Mouse (Mus musculus) heart, embryonic 11.5 days (tissue): ENCODE data around the gene Cand1. TPM values are rescaled to one million over a fixed set of nuclear protein-coding genes. Genes with fewer than 3 reads are reported as not detected.

Experiments used
- ATAC-seq: fragments of 200-750 bp; cut with Nextera tagmentation; replicated peaks from 2 replicates; pipeline ENCODE4 v1.8.0; 2017; ENCODE audit warnings: moderate library complexity; ENCODE audit not compliant: insufficient number of reproducible peaks, low FRiP score, low TSS enrichment
- H3K27ac ChIP-seq: fragments of 300-500 bp; sonication (generic); 2 replicates; pipeline ENCODE4 v1.5.1; 2014; ENCODE audit warnings: mild to moderate bottlenecking, low read depth, low read length
- H3K27me3 ChIP-seq: fragments of 300-500 bp; sonication (generic); 2 replicates; pipeline ENCODE4 v1.6.1; 2014; ENCODE audit warnings: mild to moderate bottlenecking, low read length, mixed read lengths; ENCODE audit not compliant: control insufficient read depth, insufficient read depth
- H3K36me3 ChIP-seq: fragments of 300-500 bp; sonication (generic); 2 replicates; pipeline ENCODE4 v1.6.1; 2014; ENCODE audit warnings: mild to moderate bottlenecking, low read length, moderate library complexity, mixed read lengths; ENCODE audit not compliant: control insufficient read depth, insufficient read depth
- H3K4me1 ChIP-seq: fragments of 300-500 bp; sonication (generic); 2 replicates; pipeline ENCODE4 v1.6.1; 2014; ENCODE audit warnings: low read length; ENCODE audit not compliant: control insufficient read depth, insufficient read depth
- H3K4me2 ChIP-seq: fragments of 300-500 bp; sonication (generic); 2 replicates; pipeline ENCODE4 v1.6.1; 2014; ENCODE audit warnings: mild to moderate bottlenecking, moderate library complexity
- H3K4me3 ChIP-seq: fragments of 300-500 bp; sonication (generic); 2 replicates; pipeline ENCODE4 v1.5.1; 2014; ENCODE audit warnings: low read depth, low read length
- H3K9ac ChIP-seq: fragments of 300-500 bp; sonication (generic); 2 replicates; pipeline ENCODE4 v1.6.1; 2014; ENCODE audit warnings: mild to moderate bottlenecking, low read depth, low read length, moderate library complexity
- H3K9me3 ChIP-seq: fragments of 300-500 bp; sonication (generic); replicated peaks from 2 replicates; pipeline ENCODE4 v1.6.1; 2016; ENCODE audit warnings: low read length; ENCODE audit not compliant: control insufficient read depth
- WGBS: fragments of 180-500 bp; shearing (Covaris S2); extraction: QIAGEN DNeasy Blood & Tissue Kit; methylation state at CpG from one replicate; pipeline ENCODE4 v1.1.7; 2014; ENCODE audit not compliant: insufficient replicate concordance; 5-methylcytosine and 5-hydroxymethylcytosine counted together
- polyA plus RNA-seq: library from polyadenylated mRNA; unstranded; fragments of >200 nt; fragmentation: Nextera tagmentation; extraction: Ambion mirVana; gene quantifications from 2 replicates; pipeline ENCODE4 v1.2.1, GENCODE M21; 2014

Gene Cand1
- polyA plus RNA-seq, 1 experiment from 2014 or later, result 66.3 TPM

DNA sequence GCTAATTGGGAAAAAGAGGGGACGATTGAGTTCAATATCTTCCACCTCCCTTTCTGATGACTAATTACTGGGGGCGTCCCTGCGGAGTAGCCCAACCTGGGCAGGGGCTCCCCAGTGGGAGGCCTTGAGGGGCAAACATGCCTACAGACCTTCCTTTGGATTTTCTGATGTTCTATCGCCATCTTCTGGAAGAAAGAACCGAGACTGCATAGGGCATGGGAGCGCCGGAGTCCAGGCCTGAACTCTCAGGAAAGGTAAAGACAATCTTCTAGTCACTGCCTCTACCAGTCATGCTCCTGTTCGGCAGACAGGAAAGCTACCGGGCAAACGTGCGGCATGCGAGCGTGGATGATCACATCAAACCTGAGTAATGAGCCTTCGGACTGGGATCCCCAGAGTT, 71.1 kb downstream of the Cand1 start:
- no peak for ATAC-seq
- H3K36me3 ChIP-seq, result no peaks in the 10 kb centered on the region
- H3K4me3 ChIP-seq, result no peak overlapping the region
- no peaks in the 10 kb centered on the region for H3K9me3 ChIP-seq
- H3K4me1 ChIP-seq, result no peaks in the 10 kb centered on the region
- 31% methylated on average over 14 of the region's 14 CpGs for WGBS
- no peak overlapping the region for H3K4me2 ChIP-seq
- no peak overlapping the region for H3K27ac ChIP-seq
- H3K27me3 ChIP-seq, result no peaks in the 10 kb centered on the region
- H3K9ac ChIP-seq, result no peak overlapping the region

DNA sequence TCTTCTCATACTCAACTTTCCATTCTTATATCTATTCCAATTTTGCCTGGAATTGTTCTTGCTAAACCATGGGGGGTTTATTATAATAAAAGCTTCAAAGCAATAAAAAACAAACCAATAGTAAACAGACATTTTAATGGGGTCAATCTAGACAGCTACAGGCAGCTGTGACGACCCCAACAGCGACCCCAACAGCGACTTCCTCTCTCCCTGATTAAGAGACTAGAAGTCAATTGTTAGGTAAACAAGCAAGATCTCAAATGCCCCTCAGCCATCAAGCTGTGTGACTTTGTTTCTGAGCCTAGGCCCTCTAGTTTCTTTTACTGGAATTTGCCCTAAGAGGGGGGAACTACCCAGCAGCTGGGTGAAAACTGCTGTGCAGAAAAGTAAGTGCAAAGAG, 72.0 kb downstream of the Cand1 start:
- H3K27me3 ChIP-seq, result no peaks in the 10 kb centered on the region
- H3K36me3 ChIP-seq, result no peaks in the 10 kb centered on the region
- 36% methylated on average over 3 of the region's 3 CpGs for WGBS
- H3K27ac ChIP-seq, result no peak overlapping the region
- H3K4me2 ChIP-seq, result no peak overlapping the region
- no peak overlapping the region for H3K4me3 ChIP-seq
- no peak for ATAC-seq
- no peaks in the 10 kb centered on the region for H3K4me1 ChIP-seq
- H3K9me3 ChIP-seq, result no peaks in the 10 kb centered on the region
- H3K9ac ChIP-seq, result no peak overlapping the region

DNA sequence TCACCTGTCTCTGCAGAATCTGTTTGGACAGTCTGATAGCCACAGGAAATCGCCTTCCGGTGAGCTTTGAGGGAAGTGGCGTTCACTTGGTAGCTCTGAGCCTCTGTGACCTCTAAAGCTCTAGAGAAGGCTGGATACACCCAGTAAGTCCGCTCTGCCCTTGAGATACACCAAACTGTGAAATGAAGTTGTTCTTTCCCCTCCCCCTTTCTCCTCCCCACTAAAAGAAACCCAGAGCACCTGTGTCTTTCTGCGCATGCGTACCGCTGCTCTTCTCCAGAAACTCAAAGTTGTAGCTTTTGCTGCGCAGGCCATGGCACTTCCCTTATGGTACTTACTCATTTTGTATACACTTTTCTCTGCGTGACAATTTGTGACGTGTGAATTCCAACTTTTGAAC, 74.8 kb downstream of the Cand1 start:
- no peak for ATAC-seq
- H3K27me3 ChIP-seq, result no peaks in the 10 kb centered on the region
- H3K4me2 ChIP-seq, result no peak overlapping the region
- H3K27ac ChIP-seq, result no peak overlapping the region
- no peak overlapping the region for H3K4me3 ChIP-seq
- no peak overlapping the region for H3K9ac ChIP-seq
- no peaks in the 10 kb centered on the region for H3K36me3 ChIP-seq
- 84% methylated on average over 10 of the region's 10 CpGs for WGBS
- H3K4me1 ChIP-seq, result no peaks in the 10 kb centered on the region
- 0 out of 2 replicates have a peak, but pooled peaks cover 2% of the 10 kb centered on the region for H3K9me3 ChIP-seq

DNA sequence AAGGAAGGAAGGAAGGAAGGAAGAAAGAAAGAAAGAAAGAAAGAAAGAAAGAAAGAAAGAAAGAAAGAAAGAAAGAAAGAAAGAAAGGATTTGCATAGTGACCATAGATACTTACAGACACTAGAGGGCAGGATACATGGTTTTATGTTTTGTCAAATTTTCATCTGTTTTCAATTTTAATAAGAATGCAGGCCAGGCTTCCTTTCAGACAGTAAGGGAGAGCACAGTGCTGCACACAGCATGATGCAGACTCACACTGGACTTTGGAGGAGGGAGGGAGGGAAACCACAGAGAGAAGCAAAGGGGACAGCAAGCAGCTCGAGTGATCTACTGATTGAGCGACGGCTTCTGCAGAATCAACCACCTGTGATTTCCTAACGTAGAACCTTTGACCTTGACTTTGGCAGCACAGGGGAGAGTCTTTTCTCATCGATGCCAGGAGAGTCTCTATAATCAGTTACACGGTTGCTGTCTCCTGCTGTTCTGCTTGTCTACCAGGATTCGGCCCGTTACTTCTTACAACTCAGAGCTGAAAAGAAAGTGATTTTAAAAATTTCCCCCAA, 78.0 kb downstream of the Cand1 start:
- H3K9me3 ChIP-seq, result 0 out of 2 replicates have a peak, but pooled peaks cover 3% of the 10 kb centered on the region
- H3K27ac ChIP-seq, result no peak overlapping the region
- WGBS, result 78% methylated on average over 8 of the region's 8 CpGs
- H3K4me2 ChIP-seq, result no peak overlapping the region
- ATAC-seq, result no peak
- H3K27me3 ChIP-seq, result no peaks in the 10 kb centered on the region
- no peaks in the 10 kb centered on the region for H3K4me1 ChIP-seq
- H3K4me3 ChIP-seq, result no peak overlapping the region
- no peaks in the 10 kb centered on the region for H3K36me3 ChIP-seq
- no peak overlapping the region for H3K9ac ChIP-seq

DNA sequence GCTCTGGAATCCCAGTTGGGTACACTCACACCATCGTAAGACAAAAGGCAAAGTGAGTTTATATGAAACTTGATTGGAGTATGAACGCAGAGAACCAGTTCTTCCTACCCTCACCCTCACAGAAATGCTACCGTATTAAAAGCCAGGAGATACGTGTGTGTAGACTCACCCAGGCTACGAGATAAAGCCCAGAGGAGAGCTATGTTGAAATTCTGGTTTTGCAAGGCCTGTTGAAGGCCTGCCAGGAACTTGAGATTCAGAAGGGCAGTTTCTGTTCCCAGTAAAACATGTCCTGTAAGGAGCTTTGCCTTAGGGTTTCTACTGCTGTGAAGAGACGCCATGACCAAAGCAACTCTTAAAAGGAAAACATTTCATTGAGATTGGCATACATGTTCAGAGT, 79.7 kb downstream of the Cand1 start:
- WGBS, result 84% methylated on average over 6 of the region's 6 CpGs

DNA sequence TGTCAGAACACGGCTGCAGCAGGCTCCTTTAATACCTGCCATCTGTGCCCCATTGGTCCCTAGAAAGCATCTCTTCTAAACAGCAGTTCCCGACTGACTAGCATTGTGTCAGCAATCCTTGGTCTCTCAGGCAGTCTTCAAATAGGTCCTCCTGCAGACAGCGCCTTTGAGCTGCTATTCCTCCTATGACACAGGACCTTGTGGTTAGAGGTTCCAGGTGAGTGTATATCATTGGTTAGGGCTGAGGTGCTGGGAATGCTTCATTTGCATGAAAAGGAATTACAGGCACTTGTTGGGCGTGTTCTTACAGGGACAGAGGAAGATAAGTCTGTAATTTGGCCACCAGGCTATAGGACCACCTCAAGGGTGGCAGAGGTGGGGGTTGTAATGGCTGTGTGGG, 90.6 kb downstream of the Cand1 start:
- Histone ChIP-seq H3K4me1 (no peaks in the 10 kb centered on the region), H3K27ac (no peak overlapping the region), H3K36me3 (no peaks in the 10 kb centered on the region), H3K4me3 (no peak overlapping the region), H3K9ac (no peak overlapping the region), H3K4me2 (no peak overlapping the region), H3K27me3 (no peaks in the 10 kb centered on the region), H3K9me3 (no peaks in the 10 kb centered on the region)
- WGBS, result 65% methylated on average over 4 of the region's 4 CpGs
- no peak for ATAC-seq

More for the DNA sequence above, 79.7 kb downstream of the Cand1 start:
- Histone ChIP-seq H3K9ac (no peak overlapping the region), H3K36me3 (no peaks in the 10 kb centered on the region), H3K4me2 (no peak overlapping the region), H3K27ac (no peak overlapping the region), H3K9me3 (0 out of 2 replicates have a peak, but pooled peaks cover 3% of the 10 kb centered on the region), H3K4me3 (no peak overlapping the region), H3K4me1 (no peaks in the 10 kb centered on the region), H3K27me3 (no peaks in the 10 kb centered on the region)
- ATAC-seq, result no peak

Other genes with a start within 250 kb of the Cand1 start
- gene Grip1, start 213.8 kb upstream of the Cand1 start, polyA plus RNA-seq, result 4.4 and 4.9 TPM in 2 replicates